Mouse (Mus musculus) spleen, adult 2 months (tissue): ENCODE measurements around the gene Cplx3.

ENCODE experiments used
- CTCF ChIP-seq: fragments of 200-500 bp; IDR thresholded peaks from 2 replicates; pipeline ENCODE4 v1.5.1; 2011; ENCODE audit warnings: mild to moderate bottlenecking, inconsistent platforms; ENCODE audit not compliant: insufficient read depth, insufficient read length, insufficient replicate concordance; ENCODE audit errors: extremely low read depth
- POLR2A ChIP-seq: fragments of 200-500 bp; IDR thresholded peaks from 2 replicates; pipeline ENCODE4 v1.6.1; 2011; ENCODE audit warnings: low read depth, low read length, inconsistent platforms

GRCm38 (mm10) chr9:57650786-57651311 lies 44.8 kb upstream of the Cplx3 start:
- TF ChIP-seq CTCF (no peak), POLR2A (peak; percentile 70)
